Mouse (Mus musculus) forebrain, embryonic 15.5 days (tissue): ENCODE measurements around the gene Uhrf1. TPM values are rescaled to one million over a fixed set of nuclear protein-coding genes. Genes with fewer than 3 reads are reported as not detected.
"Not testable (repeated sequence)": the region's sequence is repeated elsewhere in the genome, so short reads cannot be mapped to it uniquely, and the experiment has no call there.

Experiments used
- ATAC-seq: fragments of 200-750 bp; cut with Nextera tagmentation; replicated peaks from 2 replicates; pipeline ENCODE4 v1.8.0; 2017; ENCODE audit warnings: mild to moderate bottlenecking, moderate TSS enrichment, moderate library complexity
- H3K27ac ChIP-seq: fragments of 300-500 bp; sonication (generic); replicated peaks from 2 replicates; pipeline ENCODE4 v1.5.1; 2015; ENCODE audit warnings: mild to moderate bottlenecking, inconsistent platforms
- H3K27me3 ChIP-seq: fragments of 300-500 bp; sonication (generic); 2 replicates; pipeline ENCODE4 v1.6.1; 2015; ENCODE audit warnings: inconsistent platforms
- H3K36me3 ChIP-seq: fragments of 300-500 bp; sonication (generic); 2 replicates; pipeline ENCODE4 v1.6.1; 2015; ENCODE audit warnings: mild to moderate bottlenecking, inconsistent platforms
- H3K4me1 ChIP-seq: fragments of 300-500 bp; sonication (generic); 2 replicates; pipeline ENCODE4 v1.6.1; 2015; ENCODE audit warnings: inconsistent platforms
- H3K4me2 ChIP-seq: fragments of 300-500 bp; sonication (generic); replicated peaks from 2 replicates; pipeline ENCODE4 v1.6.1; 2015; ENCODE audit warnings: mild to moderate bottlenecking, inconsistent platforms
- H3K4me3 ChIP-seq: fragments of 300-500 bp; sonication (generic); 2 replicates; pipeline ENCODE4 v1.5.1; 2015; ENCODE audit warnings: mild to moderate bottlenecking, inconsistent platforms
- H3K9ac ChIP-seq: fragments of 300-500 bp; sonication (generic); replicated peaks from 2 replicates; pipeline ENCODE4 v1.6.1; 2015; ENCODE audit warnings: mild to moderate bottlenecking, inconsistent platforms
- H3K9me3 ChIP-seq: fragments of 300-500 bp; sonication (generic); 2 replicates; pipeline ENCODE4 v1.6.1; 2016; ENCODE audit warnings: inconsistent platforms
- WGBS: fragments of 180-500 bp; shearing (Covaris S2); methylation state at CpG from one replicate; pipeline ENCODE4 v1.1.7; 2015; ENCODE audit warnings: mixed read lengths; 5-methylcytosine and 5-hydroxymethylcytosine counted together
- polyA plus RNA-seq: library from polyadenylated mRNA; unstranded; fragments of >200 nt; fragmentation: Nextera tagmentation; extraction: Ambion mirVana; gene quantifications from 2 replicates; pipeline ENCODE4 v1.2.1, GENCODE M21; 2015

Uhrf1 gene
- 55.6 and 65.1 TPM in 2 replicates for polyA plus RNA-seq

DNA sequence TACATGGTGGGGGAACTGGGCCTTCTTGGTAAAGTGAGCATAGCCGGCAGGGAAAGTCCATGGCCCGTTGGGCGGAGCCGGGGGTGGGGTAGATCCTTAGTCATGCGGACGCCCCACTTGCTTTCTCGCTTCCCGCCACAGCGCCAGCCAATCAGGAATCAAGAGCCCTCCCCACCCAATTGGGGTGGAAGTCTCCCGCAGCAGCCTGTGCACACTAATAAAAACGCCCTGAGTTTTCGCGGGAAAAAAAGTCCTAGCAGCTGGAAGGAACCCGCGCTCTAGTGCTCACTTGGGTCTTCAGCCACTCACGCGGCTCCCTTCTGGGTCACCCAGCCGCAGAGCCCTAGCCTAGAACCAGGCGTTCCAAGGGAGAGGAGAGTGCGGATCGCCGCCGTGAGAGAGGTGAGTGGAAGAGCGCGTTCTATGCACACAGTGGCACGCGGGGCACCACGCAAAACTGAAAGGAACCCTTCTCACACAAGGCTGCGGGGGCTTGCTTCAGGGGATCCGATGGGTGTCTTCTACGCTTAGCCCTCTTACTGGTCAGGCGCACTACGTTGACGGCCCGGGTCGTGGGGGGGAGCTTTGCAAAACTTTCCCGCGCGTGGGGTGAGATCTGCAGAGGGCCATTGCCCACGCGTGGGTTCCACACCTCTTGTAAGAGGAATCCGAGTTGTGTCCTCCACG is at the start of gene Uhrf1:
Gene Uhrf1 (plus strand): TSS at position 162 of the 687 bp plus-strand sequence.
- peak within 1 kb of the TSS; percentile 50 for H3K9ac ChIP-seq
- no peaks in the 10 kb centered on the region for H3K27me3 ChIP-seq
- H3K9me3 ChIP-seq = no peaks in the 10 kb centered on the region
- no peaks in the 10 kb centered on the region for H3K36me3 ChIP-seq
- H3K4me1 ChIP-seq = peaks cover 29% of the 10 kb centered on the region
- H3K4me3 ChIP-seq = peak within 1 kb of the TSS; percentile 70
- H3K27ac ChIP-seq = peak within 1 kb of the TSS; percentile 65
- peak within 1 kb of the TSS; percentile 95 for H3K4me2 ChIP-seq
- WGBS = under 1% methylated on average over 43 of the region's 43 CpGs
- ATAC-seq = peak; percentile 57

DNA sequence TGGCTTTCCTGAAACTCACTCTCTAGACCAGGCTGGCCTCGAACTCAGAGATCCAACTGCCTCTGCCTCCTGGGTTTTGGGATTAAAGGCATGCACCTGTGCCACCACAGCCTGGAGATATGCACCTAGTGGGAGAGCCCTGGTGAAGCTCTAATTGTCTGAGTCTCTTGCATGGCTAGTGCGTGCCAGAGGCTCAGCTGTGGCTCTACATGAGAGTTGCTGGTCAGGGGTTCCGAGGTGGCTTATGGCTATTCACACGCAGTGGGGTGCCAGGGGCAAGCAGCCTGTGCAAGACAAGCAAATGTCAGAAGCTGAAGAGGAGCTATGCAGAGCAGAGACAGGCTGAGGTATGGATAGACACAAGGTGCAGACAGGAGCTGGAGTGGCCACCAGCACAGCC is 48.4 kb upstream of the Uhrf1 start:
- peak overlapping the region; percentile 95; the same call in 1 of the 2 replicates for H3K27ac ChIP-seq
- ATAC-seq = no peak
- H3K9ac ChIP-seq = no peak overlapping the region
- H3K36me3 ChIP-seq = peaks cover 16% of the 10 kb centered on the region
- H3K4me2 ChIP-seq = no peak overlapping the region
- H3K4me1 ChIP-seq = peaks cover 48% of the 10 kb centered on the region
- 88% methylated on average over 4 of the region's 4 CpGs for WGBS
- H3K4me3 ChIP-seq = no peak overlapping the region
- H3K9me3 ChIP-seq = no peaks in the 10 kb centered on the region
- no peaks in the 10 kb centered on the region for H3K27me3 ChIP-seq

DNA sequence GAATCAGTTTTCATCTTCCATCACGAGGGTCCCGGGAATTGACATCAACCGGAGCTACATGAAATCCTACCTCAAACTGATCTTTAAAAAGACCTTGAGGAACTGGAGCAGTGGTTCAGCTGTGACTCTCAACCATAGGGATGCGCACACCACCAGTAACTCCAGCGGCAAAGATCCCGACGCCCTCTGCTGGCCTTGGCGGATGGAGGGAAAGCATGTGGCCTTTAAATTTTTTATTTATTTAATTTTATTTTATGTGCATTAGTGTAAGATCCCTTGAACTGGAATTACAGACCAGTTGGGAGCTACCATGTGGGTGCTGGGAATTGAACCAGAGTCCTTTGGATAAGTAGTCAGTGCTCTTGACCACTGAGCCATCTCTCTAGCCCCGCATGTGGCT is 47.7 kb upstream of the Uhrf1 start:
- peak overlapping the region; percentile 59 for H3K4me3 ChIP-seq
- peak overlapping the region; percentile 61 for H3K4me2 ChIP-seq
- H3K9ac ChIP-seq = no peak overlapping the region
- H3K27ac ChIP-seq = peak overlapping the region; percentile 95
- ATAC-seq = peak; percentile 7
- WGBS = 21% methylated on average over 9 of the region's 9 CpGs
- H3K36me3 ChIP-seq = peaks cover 23% of the 10 kb centered on the region
- no peaks in the 10 kb centered on the region for H3K9me3 ChIP-seq
- H3K4me1 ChIP-seq = peaks cover 53% of the 10 kb centered on the region
- no peaks in the 10 kb centered on the region for H3K27me3 ChIP-seq

DNA sequence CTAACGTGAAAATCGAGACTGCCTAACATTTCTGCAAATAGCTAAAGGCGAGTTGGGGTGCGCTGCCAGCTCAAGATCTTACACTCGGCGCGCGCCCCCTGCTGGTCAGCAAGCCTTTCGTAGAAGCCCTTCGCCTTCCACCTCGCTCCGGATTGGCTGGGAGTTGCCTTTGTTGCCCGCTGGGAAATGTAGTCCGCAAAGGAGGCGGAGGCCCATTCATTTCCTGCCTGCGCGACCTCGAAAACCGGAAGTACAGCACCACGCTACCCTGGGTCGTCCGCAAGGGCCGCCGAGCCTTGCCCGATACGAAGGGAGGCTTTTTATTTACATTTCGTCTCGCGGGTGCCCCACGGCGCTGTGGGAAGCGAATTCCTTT is 47.3 kb upstream of the Uhrf1 start:
- ATAC-seq = peak; percentile 93
- Histone ChIP-seq H3K27me3 (no peaks in the 10 kb centered on the region), H3K9me3 (no peaks in the 10 kb centered on the region), H3K4me2 (peak overlapping the region; percentile 61), H3K4me1 (peaks cover 53% of the 10 kb centered on the region), H3K27ac (peak overlapping the region; percentile 95), H3K4me3 (peak overlapping the region; percentile 59), H3K9ac (peak overlapping the region; percentile 49), H3K36me3 (peaks cover 27% of the 10 kb centered on the region)
- WGBS = under 1% methylated on average over 32 of the region's 32 CpGs

DNA sequence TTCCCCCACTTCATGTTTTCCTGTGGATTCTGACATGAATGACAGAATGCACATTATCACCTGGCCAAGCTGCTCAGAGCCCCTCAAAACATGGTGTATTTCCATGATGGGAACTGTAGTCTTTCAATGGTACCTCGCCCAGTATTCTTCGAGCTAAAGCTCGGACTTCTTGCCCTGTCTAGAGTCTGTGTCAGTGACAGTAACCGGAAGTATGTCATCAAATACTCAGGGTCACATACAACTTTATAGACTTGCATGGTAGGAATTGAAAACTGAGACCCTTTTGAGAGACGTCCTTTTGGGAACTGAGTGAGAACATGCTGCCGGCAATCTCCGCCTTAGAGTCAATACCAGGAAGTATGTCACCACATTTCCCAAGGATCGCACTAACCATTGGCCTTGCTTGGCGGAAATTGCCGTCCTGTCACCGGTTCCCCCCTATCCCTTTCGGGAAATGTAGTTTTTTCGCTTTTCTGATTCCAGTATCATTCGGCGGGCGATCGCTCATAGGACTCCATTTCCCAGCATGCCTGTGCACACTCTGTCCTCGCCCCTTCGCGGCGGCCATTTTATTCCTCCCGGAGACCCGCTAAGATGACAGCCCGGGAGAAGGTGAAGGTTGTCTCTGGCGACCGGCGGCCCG is 46.8 kb upstream of the Uhrf1 start, which contains the start of gene Fem1a:
Gene Fem1a (plus strand): TSS at position 572 of the 643 bp plus-strand sequence.
- Histone ChIP-seq H3K27me3 (no peaks in the 10 kb centered on the region), H3K4me2 (peak within 1 kb of the TSS; percentile 98), H3K9me3 (no peaks in the 10 kb centered on the region), H3K36me3 (peaks cover 32% of the 10 kb centered on the region), H3K27ac (peak within 1 kb of the TSS; percentile 95), H3K4me3 (peak within 1 kb of the TSS; percentile 59), H3K9ac (peak within 1 kb of the TSS; percentile 61), H3K4me1 (peaks cover 53% of the 10 kb centered on the region)
- WGBS = 0% methylated on average over 28 of the region's 28 CpGs
- peak; percentile 91 for ATAC-seq

DNA sequence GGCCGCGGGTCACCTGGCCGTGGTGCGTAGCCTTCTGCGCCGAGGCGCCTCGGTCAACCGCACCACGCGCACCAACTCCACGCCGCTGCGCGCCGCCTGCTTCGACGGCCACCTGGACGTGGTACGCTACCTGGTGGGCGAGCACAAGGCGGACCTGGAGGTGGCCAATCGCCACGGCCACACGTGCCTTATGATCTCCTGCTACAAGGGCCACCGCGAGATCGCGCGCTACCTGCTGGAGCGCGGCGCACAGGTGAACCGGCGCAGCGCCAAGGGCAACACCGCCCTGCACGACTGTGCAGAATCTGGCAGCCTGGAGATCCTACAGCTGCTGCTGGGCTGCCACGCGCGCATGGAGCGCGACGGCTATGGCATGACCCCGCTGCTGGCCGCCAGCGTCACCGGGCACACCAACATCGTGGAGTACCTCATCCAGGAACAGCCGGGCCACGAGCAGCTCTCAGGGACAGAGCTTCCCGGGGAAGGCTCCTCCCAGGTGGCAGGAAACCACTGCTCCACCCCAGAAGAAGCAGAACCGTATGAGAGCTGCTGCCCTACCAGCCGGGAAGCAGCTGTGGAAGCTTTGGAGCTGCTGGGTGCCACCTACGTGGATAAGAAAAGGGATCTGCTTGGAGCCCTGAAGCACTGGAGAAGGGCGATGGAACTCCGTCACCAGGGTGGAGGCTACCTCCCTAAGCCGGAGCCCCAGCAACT is 45.8 kb upstream of the Uhrf1 start:
- Histone ChIP-seq H3K36me3 (peaks cover 42% of the 10 kb centered on the region), H3K9ac (peak overlapping the region; percentile 61), H3K4me1 (peaks cover 59% of the 10 kb centered on the region), H3K27me3 (no peaks in the 10 kb centered on the region), H3K9me3 (no peaks in the 10 kb centered on the region), H3K27ac (peak overlapping the region; percentile 88), H3K4me3 (peak overlapping the region; percentile 59), H3K4me2 (peak overlapping the region; percentile 98)
- no peak for ATAC-seq
- 10% methylated on average over 58 of the region's 58 CpGs for WGBS

DNA sequence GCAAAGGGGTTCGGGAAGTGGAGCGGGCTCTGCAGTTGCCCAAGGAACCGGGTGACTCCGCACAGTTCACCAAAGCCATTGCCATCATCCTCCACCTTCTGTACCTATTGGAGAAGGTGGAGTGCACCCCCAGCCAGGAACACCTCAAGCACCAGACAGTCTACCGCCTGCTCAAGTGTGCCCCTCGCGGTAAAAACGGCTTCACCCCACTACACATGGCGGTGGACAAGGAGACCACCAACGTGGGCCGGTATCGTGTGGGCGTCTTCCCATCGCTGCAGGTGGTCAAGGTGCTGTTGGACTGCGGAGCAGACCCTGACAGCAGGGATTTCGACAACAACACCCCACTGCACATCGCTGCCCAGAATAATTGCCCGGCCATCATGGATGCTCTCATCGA is 44.9 kb upstream of the Uhrf1 start:
- Histone ChIP-seq H3K4me2 (peak overlapping the region; percentile 98), H3K36me3 (peaks cover 51% of the 10 kb centered on the region), H3K4me1 (peaks cover 67% of the 10 kb centered on the region), H3K4me3 (peak overlapping the region; percentile 59; the same call in 1 of the 2 replicates)
- not testable (repeated sequence) for ATAC-seq, H3K27me3 ChIP-seq, H3K9ac ChIP-seq, H3K27ac ChIP-seq, H3K9me3 ChIP-seq
- 94% methylated on average over 19 of the region's 19 CpGs for WGBS

DNA sequence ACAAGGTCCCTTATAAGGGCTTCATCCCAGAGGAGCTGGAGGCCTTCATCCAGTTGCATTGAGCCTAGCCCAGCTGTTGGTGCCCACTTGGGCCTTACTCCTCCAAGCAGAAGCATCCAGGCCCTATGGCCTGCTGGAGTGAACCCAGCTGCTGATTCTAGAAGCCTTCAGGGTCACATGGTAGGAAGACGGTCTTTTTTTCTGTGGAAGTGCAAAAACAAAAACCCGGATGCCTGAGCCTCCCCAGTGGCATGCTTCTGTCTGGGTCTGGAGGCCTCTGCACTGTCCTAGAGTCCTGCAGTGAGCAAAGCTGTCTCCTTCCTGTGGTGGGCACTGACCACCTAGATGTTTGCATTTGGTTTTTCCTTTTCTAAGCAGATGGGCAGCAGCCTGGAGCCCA is 44.3 kb upstream of the Uhrf1 start:
- Histone ChIP-seq H3K4me2 (peak overlapping the region; percentile 6; the same call in 1 of the 2 replicates), H3K36me3 (peaks cover 53% of the 10 kb centered on the region), H3K9ac (0 out of 2 replicates have a peak overlapping the region, but pooled peaks have one; percentile 19), H3K4me1 (peaks cover 67% of the 10 kb centered on the region)
- not testable (repeated sequence) for H3K27ac ChIP-seq, H3K9me3 ChIP-seq, H3K27me3 ChIP-seq, ATAC-seq, H3K4me3 ChIP-seq
- 84% methylated on average over 2 of the region's 2 CpGs for WGBS

DNA sequence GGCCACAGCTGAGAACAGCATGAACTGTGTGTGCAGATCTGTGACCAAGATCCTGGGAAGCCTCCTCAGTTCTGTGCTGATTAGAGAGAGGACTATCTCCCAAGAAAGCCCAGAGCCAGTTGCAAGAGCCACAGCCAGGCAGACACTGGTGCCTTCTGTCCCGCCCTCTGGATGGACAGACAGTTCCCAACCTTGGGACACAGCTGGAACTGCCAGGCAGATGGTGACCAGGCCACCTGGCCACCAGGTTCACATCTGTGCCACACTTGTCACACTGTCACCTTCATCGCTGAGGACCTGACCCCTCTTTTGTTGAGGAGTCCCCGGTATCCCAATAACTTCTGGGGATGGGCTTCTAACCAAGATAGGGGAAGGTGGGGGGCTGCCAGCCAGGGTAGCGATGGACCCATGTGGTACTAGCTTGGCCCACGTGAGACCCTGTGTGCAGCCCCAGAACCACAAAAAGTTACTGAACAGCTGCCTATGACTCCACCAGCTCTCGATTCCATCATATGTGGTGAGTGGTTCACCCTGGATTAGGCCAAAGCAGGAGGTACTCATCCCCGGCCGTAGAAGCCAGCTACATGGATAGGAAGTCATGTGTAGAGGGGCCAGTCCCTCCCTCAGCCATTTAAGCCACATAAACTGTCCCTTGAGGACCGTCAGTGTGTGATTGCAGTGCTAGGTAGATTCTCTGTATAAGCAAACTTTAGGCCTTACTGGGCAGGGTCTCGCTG is 43.7 kb upstream of the Uhrf1 start:
- Histone ChIP-seq H3K9ac (0 out of 2 replicates have a peak overlapping the region, but pooled peaks have one; percentile 19), H3K36me3 (peaks cover 53% of the 10 kb centered on the region), H3K9me3 (no peaks in the 10 kb centered on the region), H3K27me3 (no peaks in the 10 kb centered on the region), H3K4me3 (no peak overlapping the region), H3K4me1 (peaks cover 72% of the 10 kb centered on the region), H3K4me2 (peak overlapping the region; percentile 6; the same call in 1 of the 2 replicates), H3K27ac (no peak overlapping the region)
- no peak for ATAC-seq
- WGBS = 91% methylated on average over 10 of the region's 10 CpGs

DNA sequence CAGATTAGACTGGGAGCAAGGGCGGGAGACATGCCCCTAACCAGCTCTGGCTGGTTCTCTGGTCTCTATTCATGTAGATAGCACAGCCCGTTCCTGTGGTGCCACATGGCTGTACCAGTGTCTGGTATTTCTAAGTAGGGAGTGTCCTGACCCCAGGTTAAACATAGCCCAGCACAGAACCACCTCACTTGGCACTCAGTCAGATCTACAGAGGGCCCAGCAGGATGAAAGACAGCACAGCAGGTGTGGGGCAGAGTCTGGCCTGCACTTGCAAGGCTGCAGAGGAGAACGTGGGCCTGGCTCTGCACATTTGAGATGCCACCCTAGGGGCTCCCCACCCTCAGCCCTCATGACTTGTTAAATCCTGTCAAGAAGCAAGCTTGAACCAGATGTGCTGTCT is 42.0 kb upstream of the Uhrf1 start:
- WGBS = 75% methylated on average over 3 of the region's 3 CpGs
- no peak overlapping the region for H3K9ac ChIP-seq
- no peaks in the 10 kb centered on the region for H3K27me3 ChIP-seq
- no peak overlapping the region for H3K4me3 ChIP-seq
- peaks cover 56% of the 10 kb centered on the region for H3K36me3 ChIP-seq
- no peak for ATAC-seq
- H3K9me3 ChIP-seq = no peaks in the 10 kb centered on the region
- no peak overlapping the region for H3K27ac ChIP-seq
- H3K4me1 ChIP-seq = peaks cover 61% of the 10 kb centered on the region
- no peak overlapping the region for H3K4me2 ChIP-seq

DNA sequence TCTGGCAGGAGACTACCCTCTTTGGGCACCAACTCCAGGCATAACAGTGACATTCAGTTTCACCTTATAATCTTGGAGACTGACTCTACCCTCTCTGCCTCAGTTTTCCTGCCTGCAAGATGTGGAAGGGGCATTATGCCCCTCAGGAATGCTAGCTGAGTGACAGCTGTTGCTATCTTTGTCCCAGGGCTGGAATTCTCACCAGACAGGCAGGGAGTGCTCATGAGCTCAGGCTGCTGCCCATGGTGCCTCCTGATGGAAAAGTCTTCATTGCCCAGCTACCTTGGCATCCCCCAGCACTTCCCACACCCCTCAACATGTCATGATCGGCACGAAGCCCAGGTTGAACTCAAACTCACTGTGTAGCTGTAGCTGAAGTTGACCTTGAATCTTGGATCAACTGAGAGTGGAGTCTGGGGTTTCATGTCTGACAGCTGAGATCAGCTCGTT is 40.5 kb upstream of the Uhrf1 start:
- H3K4me3 ChIP-seq = no peak overlapping the region
- WGBS = 91% methylated on average over 3 of the region's 3 CpGs
- H3K27ac ChIP-seq = no peak overlapping the region
- no peaks in the 10 kb centered on the region for H3K27me3 ChIP-seq
- peaks cover 54% of the 10 kb centered on the region for H3K36me3 ChIP-seq
- ATAC-seq = no peak
- H3K9me3 ChIP-seq = no peaks in the 10 kb centered on the region
- peaks cover 57% of the 10 kb centered on the region for H3K4me1 ChIP-seq
- no peak overlapping the region for H3K9ac ChIP-seq
- H3K4me2 ChIP-seq = no peak overlapping the region
